Mouse (Mus musculus) spleen, adult 2 months (tissue): Measurements from ENCODE around the gene Nphp4.

Experiments used
- CTCF ChIP-seq: fragments of 200-500 bp; IDR thresholded peaks from 2 replicates; pipeline ENCODE4 v1.5.1; 2011; ENCODE audit warnings: mild to moderate bottlenecking, inconsistent platforms; ENCODE audit not compliant: insufficient read depth, insufficient read length, insufficient replicate concordance; ENCODE audit errors: extremely low read depth
- POLR2A ChIP-seq: fragments of 200-500 bp; IDR thresholded peaks from 2 replicates; pipeline ENCODE4 v1.6.1; 2011; ENCODE audit warnings: low read depth, low read length, inconsistent platforms

DNA sequence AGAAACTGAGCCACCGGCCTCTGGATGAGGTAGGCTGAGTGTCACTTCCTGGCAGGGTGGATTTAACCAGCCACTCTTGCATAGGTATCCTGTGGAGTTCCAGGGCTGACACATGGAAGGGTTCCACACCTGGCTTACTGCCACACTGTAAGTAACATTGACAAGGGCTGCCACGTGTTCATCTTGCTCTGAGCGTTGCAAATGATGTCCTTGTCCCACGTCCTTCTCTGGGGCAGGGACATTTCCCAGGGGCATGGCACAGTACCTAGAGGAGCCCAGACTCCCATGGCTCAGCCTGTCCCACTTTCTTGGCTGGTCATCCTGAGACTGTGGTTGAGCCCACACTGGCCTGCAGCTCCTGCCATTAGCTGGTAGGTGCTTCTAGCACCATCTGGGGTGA, 91.5 kb downstream of the Nphp4 start:
- no peak for TF ChIP-seq CTCF
- TF ChIP-seq POLR2A = no peak
